Mouse (Mus musculus): ENCODE data around the gene Arhgef17.
"Not testable (repeated sequence)": the region's sequence is repeated elsewhere in the genome, so short reads cannot be mapped to it uniquely, and the experiment has no call there.

Gene Arhgef17

DNA sequence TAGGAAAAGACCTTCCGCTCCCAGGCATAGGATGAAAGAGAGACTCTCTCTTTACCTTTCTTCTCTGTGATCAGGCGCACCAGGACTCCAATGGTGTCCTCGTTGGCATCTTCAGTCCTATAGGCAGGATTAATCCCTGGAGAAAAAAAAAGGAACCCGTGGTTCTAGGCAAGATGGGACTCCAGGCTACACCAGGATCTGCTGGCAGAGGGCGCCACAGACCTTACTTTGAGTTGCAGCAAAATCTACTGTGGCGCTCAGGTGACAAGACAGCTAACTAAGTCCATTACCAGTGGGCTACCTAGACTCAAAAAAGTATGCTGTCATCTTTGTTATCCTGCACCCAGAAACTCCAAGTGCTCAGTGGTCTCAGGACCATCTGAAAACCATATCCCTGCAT, 83.2 kb downstream of the Arhgef17 start:
- no peak for DNase-seq (ENCODE audit: low read depth, low spot score)

- no peak for DNase-seq (ENCODE audit: low read depth, low spot score)
These were observed 84.8 kb downstream of the Arhgef17 start for GRCm38 (mm10) chr7:100847131-100847530.

DNA sequence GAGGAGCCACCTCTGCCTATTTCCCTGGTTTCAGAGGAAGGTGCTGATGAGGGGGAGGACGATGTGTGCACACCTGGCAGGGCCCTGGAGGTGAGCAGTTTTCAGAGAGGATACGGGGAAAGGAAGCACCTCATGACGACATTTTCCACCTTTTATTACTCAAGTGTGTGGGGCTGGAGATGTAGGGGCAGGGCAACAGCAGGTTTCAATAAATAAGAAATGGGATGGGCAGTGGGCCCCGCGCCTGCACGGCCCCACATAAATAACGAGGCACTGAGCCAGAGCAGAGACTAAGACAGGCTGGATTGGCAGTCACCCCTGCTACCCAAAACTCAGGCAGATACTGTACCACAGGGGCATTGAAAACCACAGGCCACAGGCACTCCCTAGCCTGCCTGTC, 85.9 kb downstream of the Arhgef17 start:
- not testable (repeated sequence) for DNase-seq (ENCODE audit: low read depth, low spot score)

DNA sequence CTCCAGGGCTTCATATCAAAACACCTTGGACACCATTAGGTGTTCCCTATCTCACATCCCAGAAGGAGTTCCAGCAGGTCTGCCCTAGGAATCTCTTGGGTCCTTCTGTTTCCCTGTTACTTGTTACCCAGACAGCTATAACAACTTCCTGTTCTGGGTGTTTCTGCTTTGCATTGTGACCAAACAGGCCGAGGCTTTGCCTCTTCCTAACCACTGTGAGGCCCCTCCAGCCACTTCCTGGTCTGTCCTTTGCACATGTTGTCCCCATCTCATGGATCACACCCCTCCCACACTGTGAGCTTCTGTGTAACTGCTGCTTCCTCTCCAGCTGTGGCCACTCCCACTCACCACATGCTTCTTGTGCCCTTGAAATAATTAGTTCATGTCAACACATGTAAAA, 86.5 kb downstream of the Arhgef17 start:
- no peak for DNase-seq (ENCODE audit: low read depth, low spot score)

- DNase-seq (ENCODE audit: low read depth, low spot score): no peak
These were observed 86.9 kb downstream of the Arhgef17 start for GRCm38 (mm10) chr7:100845026-100845400.

DNA sequence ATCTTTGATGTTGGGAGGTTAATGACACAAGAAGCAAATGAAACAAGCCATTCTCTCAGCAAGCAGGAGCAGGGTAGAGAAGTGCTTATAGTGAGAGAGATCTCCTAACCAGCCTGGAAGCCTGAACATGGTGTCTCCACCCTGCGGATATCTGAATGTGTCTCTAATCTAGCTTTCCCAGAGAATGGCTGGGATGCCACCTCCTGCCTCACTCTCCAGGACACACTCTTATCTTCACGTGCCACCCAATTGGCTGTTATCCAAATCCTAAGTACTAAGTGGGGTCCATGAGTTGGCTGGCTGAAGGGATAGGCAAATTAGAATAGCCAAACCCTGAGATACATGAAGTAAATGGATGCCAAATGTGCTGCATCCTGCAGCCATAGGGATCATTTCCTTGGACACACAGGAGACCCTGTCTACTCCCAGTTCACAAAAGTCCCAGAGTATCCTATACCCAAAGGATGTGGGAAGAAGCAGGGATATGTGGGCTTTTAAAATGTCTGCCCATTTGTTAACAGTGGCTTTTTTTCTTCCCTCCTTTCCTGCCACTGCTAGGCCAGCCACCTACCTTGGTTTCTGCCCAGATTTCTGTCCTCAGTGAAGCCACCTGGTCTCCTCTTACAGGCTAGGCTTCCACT, 87.4 kb downstream of the Arhgef17 start:
- DNase-seq (ENCODE audit: low read depth, low spot score): no peak

GRCm38 (mm10) chr7:100843866-100844265, 88.0 kb downstream of the Arhgef17 start:
- DNase-seq (ENCODE audit: low read depth, low spot score): no peak

GRCm38 (mm10) chr7:100842175-100842574, 89.7 kb downstream of the Arhgef17 start:
- DNase-seq (ENCODE audit: low read depth, low spot score): no peak

GRCm38 (mm10) chr7:100841608-100842007, 90.3 kb downstream of the Arhgef17 start:
- DNase-seq (ENCODE audit: low read depth, low spot score): no peak

- no peak for DNase-seq (ENCODE audit: low read depth, low spot score)
These were observed 91.0 kb downstream of the Arhgef17 start for GRCm38 (mm10) chr7:100840906-100841305.

- DNase-seq (ENCODE audit: low read depth, low spot score): no peak
These were observed 92.1 kb downstream of the Arhgef17 start for GRCm38 (mm10) chr7:100839632-100840402.

DNA sequence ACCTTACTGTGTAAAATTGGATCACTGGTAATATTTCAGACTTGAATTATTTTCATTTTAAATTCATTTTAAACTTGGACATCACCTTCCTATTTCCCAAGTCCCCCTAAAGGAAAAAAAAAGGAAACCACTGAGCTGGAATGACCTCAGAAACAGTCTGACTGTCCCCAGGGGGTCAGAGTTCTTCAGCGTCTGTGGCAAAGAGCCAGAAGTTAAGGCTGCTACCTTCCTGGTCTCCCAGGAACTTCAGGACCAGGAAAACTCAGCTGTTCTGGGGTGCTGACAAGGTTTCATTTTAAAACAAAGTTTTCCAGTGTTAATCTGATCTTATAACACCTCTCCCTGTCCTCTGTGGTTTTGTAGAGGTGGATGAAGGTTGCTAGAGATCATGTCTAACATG, 94.2 kb downstream of the Arhgef17 start:
- DNase-seq (ENCODE audit: low read depth, low spot score): no peak

- DNase-seq (ENCODE audit: low read depth, low spot score): no peak
These were observed 95.2 kb downstream of the Arhgef17 start for GRCm38 (mm10) chr7:100836657-100837056.

- no peak for DNase-seq (ENCODE audit: low read depth, low spot score)
These were observed 96.2 kb downstream of the Arhgef17 start for GRCm38 (mm10) chr7:100835711-100836110.

DNA sequence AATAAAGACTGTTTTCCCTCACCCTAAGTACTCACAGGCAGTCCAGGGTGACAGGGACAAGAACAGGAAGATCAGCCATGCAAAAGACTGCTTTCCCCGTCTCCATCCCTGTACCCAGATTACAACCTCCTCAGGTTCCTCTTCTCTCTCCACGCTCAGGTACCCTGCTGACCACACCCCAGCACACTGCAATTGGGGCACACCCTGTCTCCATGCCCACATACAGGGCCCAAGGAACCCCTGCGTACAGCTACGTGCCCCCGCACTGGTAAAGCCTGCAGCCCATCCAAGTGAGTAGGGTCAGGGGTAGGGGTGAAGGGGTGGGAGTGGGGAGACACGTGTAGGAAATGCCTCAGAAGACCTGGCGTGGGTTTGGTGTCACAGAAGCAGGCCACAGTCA, 96.7 kb downstream of the Arhgef17 start:
- no peak for DNase-seq (ENCODE audit: low read depth, low spot score)

- DNase-seq (ENCODE audit: low read depth, low spot score): no peak
These were observed 98.0 kb downstream of the Arhgef17 start for GRCm38 (mm10) chr7:100833859-100834258.

DNA sequence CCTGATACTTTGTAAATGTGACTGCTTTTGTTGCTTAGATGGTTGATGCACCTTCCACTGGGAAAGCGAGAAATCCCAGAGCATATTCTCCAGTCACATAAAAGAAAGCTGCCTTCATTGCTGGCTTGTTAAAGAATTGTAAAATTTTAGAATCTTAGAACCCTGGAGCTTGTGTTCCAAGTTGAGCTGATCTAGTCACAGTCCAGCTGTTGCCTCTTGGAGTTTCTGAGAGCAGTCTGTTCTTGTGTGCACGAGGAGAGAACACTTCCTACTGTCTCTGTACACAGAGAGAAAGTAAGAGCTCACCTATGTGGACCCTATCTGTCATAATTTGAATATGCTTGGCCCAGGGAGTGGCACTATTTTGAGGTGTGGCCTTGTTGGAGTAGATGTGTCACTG, 103.4 kb downstream of the Arhgef17 start:
- DNase-seq (ENCODE audit: low read depth, low spot score): no peak

DNA sequence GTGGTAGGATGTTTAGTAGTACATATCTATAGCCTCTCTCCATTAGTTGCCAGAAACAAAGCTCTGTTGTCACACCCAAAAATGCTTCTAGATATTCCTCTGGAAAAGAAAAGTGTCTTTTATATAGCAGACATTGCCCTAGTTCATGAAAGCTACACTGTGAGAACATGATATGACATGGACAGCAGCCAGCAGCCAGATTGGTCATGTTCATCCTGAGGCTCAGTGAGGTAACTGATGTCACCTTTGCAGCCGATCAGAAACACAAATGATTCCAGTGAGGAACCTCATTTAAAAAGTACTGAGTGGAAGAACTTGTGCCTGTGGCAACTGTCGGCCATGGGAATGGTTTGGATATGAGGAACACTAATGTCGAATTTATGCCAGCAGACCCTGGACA, 107.2 kb downstream of the Arhgef17 start:
- DNase-seq (ENCODE audit: low read depth, low spot score): no peak

Data from brain, embryonic 18.5 days (tissue).